Mouse (Mus musculus) heart, postnatal 0 days (tissue): ENCODE results near the gene Ezr. TPM values are rescaled to one million over a fixed set of nuclear protein-coding genes. Genes with fewer than 3 reads are reported as not detected.
A peak's percentile ranks its signal among the peaks of the same experiment; 100 is the strongest.

Source experiments
- ATAC-seq: fragments of 200-750 bp; cut with Nextera tagmentation; 2 replicates; pipeline ENCODE4 v1.8.0; 2017; ENCODE audit warnings: low read depth, moderate number of reproducible peaks, moderate library complexity; ENCODE audit not compliant: insufficient read depth
- DNase-seq: peaks from one replicate; pipeline ENCODE4 v3.0.0-alpha.2; 2016; ENCODE audit warnings: low spot score
- H3K27ac ChIP-seq: fragments of 300-500 bp; sonication (generic); 2 replicates; pipeline ENCODE4 v1.5.1; 2014; ENCODE audit warnings: low read depth, mild to moderate bottlenecking
- H3K27me3 ChIP-seq: fragments of 300-500 bp; sonication (generic); 2 replicates; pipeline ENCODE4 v1.6.1; 2014; ENCODE audit warnings: low read length, mixed read lengths; ENCODE audit not compliant: control insufficient read depth, insufficient read depth
- H3K36me3 ChIP-seq: fragments of 300-500 bp; sonication (generic); replicated peaks from 2 replicates; pipeline ENCODE4 v1.6.1; 2014; ENCODE audit warnings: low read length, mixed read lengths; ENCODE audit not compliant: control insufficient read depth, insufficient read depth
- H3K4me1 ChIP-seq: fragments of 300-500 bp; sonication (generic); 2 replicates; pipeline ENCODE4 v1.6.1; 2014; ENCODE audit warnings: antibody characterized with exemption; ENCODE audit not compliant: control insufficient read depth, insufficient read depth
- H3K4me2 ChIP-seq: fragments of 300-500 bp; sonication (generic); 2 replicates; pipeline ENCODE4 v1.6.1; 2014; ENCODE audit warnings: low read depth, mild to moderate bottlenecking, low read length, moderate library complexity
- H3K4me3 ChIP-seq: fragments of 300-500 bp; sonication (generic); 2 replicates; pipeline ENCODE4 v1.5.1; 2014; ENCODE audit warnings: low read depth, low read length
- H3K9ac ChIP-seq: fragments of 300-500 bp; sonication (generic); replicated peaks from 2 replicates; pipeline ENCODE4 v1.6.1; 2014; ENCODE audit warnings: low read depth, low read length, mixed read lengths
- H3K9me3 ChIP-seq: fragments of 300-500 bp; sonication (generic); replicated peaks from 2 replicates; pipeline ENCODE4 v1.6.1; 2016; ENCODE audit warnings: low read length; ENCODE audit not compliant: control insufficient read depth
- CTCF ChIP-seq: IDR thresholded peaks from 2 replicates; pipeline ENCODE4 v1.5.1; 2016; ENCODE audit warnings: antibody characterized with exemption, control low read depth, low read depth
- EP300 ChIP-seq: IDR thresholded peaks from 2 replicates; pipeline ENCODE4 v1.6.1; 2016; ENCODE audit warnings: antibody characterized with exemption, low read depth
- WGBS: fragments of 180-500 bp; shearing (Covaris S2); extraction: QIAGEN DNeasy Blood & Tissue Kit; methylation state at CpG from one replicate; pipeline ENCODE4 v1.1.7; 2014; 5-methylcytosine and 5-hydroxymethylcytosine counted together
- polyA plus RNA-seq: library from polyadenylated mRNA; unstranded; fragments of >200 nt; fragmentation: Nextera tagmentation; extraction: Ambion mirVana; gene quantifications from 2 replicates; pipeline ENCODE4 v1.2.1, GENCODE M21; 2015
- total RNA-seq: library from RNA; depleted of rRNA; stranded (reverse); fragments of >200 nt; gene quantifications from 2 replicates; pipeline ENCODE4 v1.2.3, GENCODE M21; 2014; ENCODE audit warnings: low replicate concordance

The Ezr gene
- total and polyA plus RNA-seq, 2 experiments from 2014 or later, result 91.3 to 141 TPM

DNA sequence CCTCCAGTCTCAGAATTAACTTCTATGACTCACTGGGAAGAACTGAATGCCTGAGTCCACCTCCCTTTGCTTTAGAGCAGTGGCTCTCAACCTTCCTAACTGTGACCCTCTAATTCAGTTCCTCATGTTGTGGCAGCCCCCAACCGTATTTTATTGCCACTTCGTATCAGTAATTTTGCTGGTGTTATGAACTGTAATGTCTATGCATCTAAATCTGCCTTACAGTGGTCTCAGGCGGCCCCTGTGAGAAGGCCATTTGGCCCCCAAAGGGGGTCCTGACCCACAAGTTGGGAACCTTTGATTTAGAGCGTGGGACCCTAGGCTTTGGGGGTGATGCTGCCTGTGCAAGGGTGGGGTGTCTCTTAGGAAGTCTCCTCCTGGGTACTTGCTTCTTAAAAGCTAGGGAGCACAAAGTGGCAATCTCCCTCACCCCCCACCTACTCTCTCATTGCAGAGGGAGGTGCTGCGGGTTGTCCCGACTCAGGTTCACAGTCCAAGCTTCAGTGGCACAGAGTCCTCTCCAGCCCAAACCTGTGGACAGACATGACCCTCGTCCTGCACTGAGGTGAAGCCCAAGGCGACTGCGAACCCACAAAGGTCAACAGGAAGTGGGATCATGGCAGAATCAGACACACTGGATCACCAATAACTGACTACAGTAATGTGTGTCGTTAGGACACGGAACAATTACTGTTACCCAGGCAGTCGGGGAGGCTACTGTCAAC, 45.1 kb downstream of the Ezr start:
- no peak for DNase-seq
- no peak for ATAC-seq
- Histone ChIP-seq H3K4me1 (peaks cover 18% of the 10 kb centered on the region), H3K9ac (no peak overlapping the region), H3K36me3 (peaks cover 47% of the 10 kb centered on the region), H3K4me2 (no peak overlapping the region), H3K27ac (no peak overlapping the region), H3K9me3 (no peaks in the 10 kb centered on the region), H3K27me3 (no peaks in the 10 kb centered on the region), H3K4me3 (no peak overlapping the region)
- WGBS, result 84% methylated on average over 12 of the region's 12 CpGs
- TF ChIP-seq EP300, result no peak
- no peak for TF ChIP-seq CTCF

DNA sequence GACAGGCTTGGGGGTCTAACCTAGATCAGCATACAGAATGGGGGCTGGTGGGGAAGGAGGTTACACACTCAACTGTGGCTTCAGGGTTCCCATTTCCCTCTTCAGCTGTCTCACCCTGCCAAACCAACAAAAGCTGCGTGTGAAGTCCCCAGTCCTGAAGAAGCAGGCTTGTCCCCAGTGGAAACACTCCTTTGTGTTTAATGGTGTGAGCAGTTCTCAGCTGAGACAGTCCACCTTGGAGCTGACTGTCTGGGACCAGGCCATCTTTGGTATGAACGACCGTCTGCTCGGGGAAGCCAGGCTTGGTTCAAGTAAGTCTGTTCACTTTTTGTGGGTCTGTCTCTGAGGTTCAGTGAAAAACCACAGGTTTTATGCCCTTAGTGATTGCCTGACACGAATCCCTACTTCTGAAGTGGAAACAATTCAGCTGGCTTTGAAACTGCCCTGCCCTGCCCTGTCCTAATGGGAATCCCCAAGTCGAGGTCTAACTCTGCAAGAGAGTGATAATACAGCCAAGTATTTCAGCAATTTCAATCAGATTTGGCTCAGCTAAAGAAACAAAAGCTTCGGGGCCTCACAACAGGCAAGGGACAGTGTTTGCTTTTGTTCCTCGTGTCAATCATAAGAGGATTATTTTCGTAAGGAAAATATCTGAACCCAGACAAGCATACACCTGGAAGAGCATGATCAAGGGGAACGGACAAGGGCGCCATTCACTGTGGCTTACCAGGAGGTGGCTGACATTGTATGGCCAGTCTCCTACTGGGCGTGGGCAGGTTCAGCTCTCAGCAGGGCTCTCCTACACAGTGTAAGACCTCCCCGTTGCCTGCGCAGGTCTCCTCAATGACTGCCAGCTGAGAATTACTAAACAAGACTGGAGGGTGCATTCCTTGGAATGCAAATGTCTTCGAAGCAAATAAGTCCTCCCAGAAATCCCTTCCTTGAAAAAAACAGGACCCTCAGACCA, 46.0 kb downstream of the Ezr start:
- Histone ChIP-seq H3K9me3 (no peaks in the 10 kb centered on the region), H3K9ac (no peak overlapping the region), H3K4me1 (peaks cover 9% of the 10 kb centered on the region; the same call in 1 of the 2 replicates), H3K27ac (no peak overlapping the region), H3K4me2 (no peak overlapping the region), H3K4me3 (no peak overlapping the region), H3K36me3 (peaks cover 42% of the 10 kb centered on the region), H3K27me3 (no peaks in the 10 kb centered on the region)
- no peak for DNase-seq
- no peak for TF ChIP-seq CTCF
- TF ChIP-seq EP300, result no peak
- no peak for ATAC-seq
- 57% methylated on average over 15 of the region's 15 CpGs for WGBS

DNA sequence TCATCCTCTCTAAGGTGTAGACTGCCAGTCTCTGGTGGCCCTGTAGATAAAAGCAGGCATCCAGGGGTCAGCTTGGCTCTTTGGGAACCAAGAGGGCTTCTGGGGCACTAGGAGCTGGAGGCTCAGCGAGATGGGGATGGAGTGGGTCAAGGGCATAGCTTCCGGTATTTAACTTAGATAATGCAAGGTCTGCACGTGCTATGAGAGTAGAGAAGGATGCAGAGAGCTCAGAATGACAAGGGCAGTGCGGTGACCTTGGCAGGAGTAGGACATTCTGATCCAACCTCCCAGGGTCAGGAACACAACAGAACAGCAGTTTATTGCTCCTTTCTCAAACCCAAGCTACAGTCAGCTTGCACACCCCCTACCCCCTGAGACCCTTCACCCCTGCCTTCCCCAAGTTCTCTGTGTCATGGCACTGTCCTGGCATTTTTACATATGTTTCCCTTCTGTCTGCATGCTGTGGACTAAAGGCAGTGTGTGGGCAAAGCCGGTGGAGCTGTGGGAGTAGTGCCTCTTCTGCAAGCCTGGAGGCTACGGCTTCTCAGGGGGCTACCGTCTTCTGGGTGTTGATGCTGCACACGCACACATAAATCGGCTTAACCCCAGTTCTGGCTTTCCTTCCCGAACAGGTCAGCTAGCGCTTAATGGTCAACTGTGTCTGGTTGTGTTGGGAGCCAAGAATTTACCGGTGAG, 47.7 kb downstream of the Ezr start:
- H3K27me3 ChIP-seq, result no peaks in the 10 kb centered on the region
- H3K4me1 ChIP-seq, result peaks cover 7% of the 10 kb centered on the region; the same call in 1 of the 2 replicates
- no peaks in the 10 kb centered on the region for H3K9me3 ChIP-seq
- no peak for TF ChIP-seq CTCF
- TF ChIP-seq EP300, result no peak
- peaks cover 25% of the 10 kb centered on the region for H3K36me3 ChIP-seq
- WGBS, result 80% methylated on average over 12 of the region's 12 CpGs
- H3K9ac ChIP-seq, result no peak overlapping the region
- no peak for DNase-seq
- ATAC-seq, result peak; percentile 57; the same call in 1 of the 2 replicates
- H3K4me3 ChIP-seq, result no peak overlapping the region
- no peak overlapping the region; the same call in 1 of the 2 replicates for H3K27ac ChIP-seq
- no peak overlapping the region for H3K4me2 ChIP-seq

DNA sequence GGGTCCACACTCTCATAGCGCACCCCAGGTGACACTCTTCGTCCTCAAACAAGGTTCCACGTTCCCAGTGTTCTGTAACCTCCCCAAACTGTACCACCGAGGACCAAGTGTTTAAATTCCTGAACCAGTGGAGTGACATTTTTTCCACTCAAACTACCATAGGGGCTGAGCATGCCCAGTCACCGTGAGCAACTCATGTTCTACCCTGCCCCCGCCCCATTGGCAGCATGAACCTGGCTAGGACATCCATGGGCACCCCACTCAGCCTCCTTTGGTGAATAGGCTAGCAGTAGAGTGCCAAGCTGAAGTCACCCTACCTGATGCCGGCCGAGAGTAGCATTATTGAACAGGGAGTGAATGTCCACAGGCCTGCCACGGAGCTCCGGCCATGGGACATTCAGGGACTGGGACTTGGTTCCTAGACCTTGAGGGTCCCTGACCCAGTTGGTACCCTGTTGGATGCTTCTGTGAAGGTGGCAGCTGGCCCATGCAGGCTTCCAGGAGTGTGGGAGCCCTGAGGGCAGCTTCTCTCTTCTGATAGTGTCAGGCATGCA, 49.2 kb downstream of the Ezr start:
- H3K9me3 ChIP-seq, result no peaks in the 10 kb centered on the region
- peaks cover 11% of the 10 kb centered on the region; the same call in 1 of the 2 replicates for H3K36me3 ChIP-seq
- no peaks in the 10 kb centered on the region for H3K27me3 ChIP-seq
- H3K4me1 ChIP-seq, result peaks cover 12% of the 10 kb centered on the region
- no peak overlapping the region for H3K9ac ChIP-seq
- WGBS, result 94% methylated on average over 10 of the region's 10 CpGs
- TF ChIP-seq EP300 (no peak), CTCF (no peak)
- no peak overlapping the region for H3K4me3 ChIP-seq
- H3K27ac ChIP-seq, result no peak overlapping the region
- ATAC-seq (no peak), DNase-seq (no peak)
- no peak overlapping the region for H3K4me2 ChIP-seq

DNA sequence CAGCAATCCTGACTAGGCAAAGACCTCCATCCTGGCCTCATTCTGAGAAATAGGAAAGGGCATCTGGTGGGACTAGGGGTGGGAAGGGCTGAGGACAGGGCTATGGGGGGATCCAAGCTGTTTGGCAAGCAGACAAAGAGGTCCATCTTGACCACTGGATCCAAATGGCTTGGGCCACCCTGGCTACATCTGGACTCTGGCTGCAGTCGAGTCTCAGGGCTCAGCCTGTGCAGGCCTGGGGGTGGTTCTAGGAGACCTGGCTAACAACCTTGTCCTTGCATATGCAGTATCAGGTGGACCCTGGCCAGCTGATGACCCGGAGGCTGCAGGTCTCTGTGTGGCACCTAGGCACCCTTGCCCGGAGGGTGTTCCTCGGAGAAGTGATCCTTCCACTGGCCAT, 49.9 kb downstream of the Ezr start:
- Histone ChIP-seq H3K4me3 (no peak overlapping the region), H3K36me3 (0 out of 2 replicates have a peak, but pooled peaks cover 3% of the 10 kb centered on the region), H3K4me2 (no peak overlapping the region), H3K27me3 (no peaks in the 10 kb centered on the region), H3K9me3 (no peaks in the 10 kb centered on the region), H3K9ac (no peak overlapping the region), H3K27ac (no peak overlapping the region), H3K4me1 (peaks cover 12% of the 10 kb centered on the region)
- ATAC-seq (no peak), DNase-seq (no peak)
- no peak for TF ChIP-seq EP300
- no peak for TF ChIP-seq CTCF
- WGBS, result 100% methylated on average over 4 of the region's 4 CpGs
